Mouse (Mus musculus) midbrain, embryonic 12.5 days (tissue): ENCODE measurements around the gene Dennd1b. TPM values are rescaled to one million over a fixed set of nuclear protein-coding genes. Genes with fewer than 3 reads are reported as not detected.

Experiments used
- ATAC-seq: fragments of 200-750 bp; cut with Nextera tagmentation; 2 replicates; pipeline ENCODE4 v1.8.0; 2017; ENCODE audit warnings: low read depth, moderate TSS enrichment, moderate library complexity; ENCODE audit not compliant: low FRiP score
- H3K27ac ChIP-seq: fragments of 300-500 bp; sonication (generic); replicated peaks from 2 replicates; pipeline ENCODE4 v1.5.1; 2016; ENCODE audit warnings: mild to moderate bottlenecking
- H3K27me3 ChIP-seq: fragments of 300-500 bp; sonication (generic); 2 replicates; pipeline ENCODE4 v1.6.1; 2016; ENCODE audit warnings: mild to moderate bottlenecking
- H3K36me3 ChIP-seq: fragments of 300-500 bp; sonication (generic); 2 replicates; pipeline ENCODE4 v1.6.1; 2016
- H3K4me1 ChIP-seq: fragments of 300-500 bp; sonication (generic); 2 replicates; pipeline ENCODE4 v1.6.1; 2016
- H3K4me2 ChIP-seq: fragments of 300-500 bp; sonication (generic); replicated peaks from 2 replicates; pipeline ENCODE4 v1.6.1; 2016; ENCODE audit warnings: mild to moderate bottlenecking, moderate library complexity
- H3K4me3 ChIP-seq: fragments of 300-500 bp; sonication (generic); 2 replicates; pipeline ENCODE4 v1.5.1; 2016; ENCODE audit warnings: mild to moderate bottlenecking
- H3K9ac ChIP-seq: fragments of 300-500 bp; sonication (generic); replicated peaks from 2 replicates; pipeline ENCODE4 v1.6.1; 2016; ENCODE audit warnings: mild to moderate bottlenecking, moderate library complexity
- H3K9me3 ChIP-seq: fragments of 300-500 bp; sonication (generic); 2 replicates; pipeline ENCODE4 v1.6.1; 2016; ENCODE audit warnings: mild to moderate bottlenecking
- WGBS: fragments of 180-500 bp; shearing (Covaris S2); methylation state at CpG from one replicate; pipeline ENCODE4 v1.1.7; 2016; 5-methylcytosine and 5-hydroxymethylcytosine counted together
- polyA plus RNA-seq: library from polyadenylated mRNA; unstranded; fragments of >200 nt; fragmentation: Nextera tagmentation; extraction: Ambion mirVana; gene quantifications from 2 replicates; pipeline ENCODE4 v1.2.1, GENCODE M21; 2016

Gene Dennd1b
- polyA plus RNA-seq, 1 experiment from 2014 or later = 15.3 TPM

- Histone ChIP-seq H3K4me3 (no peak overlapping the region), H3K36me3 (no peaks in the 10 kb centered on the region), H3K4me1 (no peaks in the 10 kb centered on the region), H3K4me2 (no peak overlapping the region), H3K27ac (no peak overlapping the region), H3K9me3 (no peaks in the 10 kb centered on the region), H3K27me3 (no peaks in the 10 kb centered on the region), H3K9ac (no peak overlapping the region)
- no peak for ATAC-seq
- 90% methylated on average over 6 of the region's 6 CpGs for WGBS
Observed at GRCm38 (mm10) chr1:139224309-139224949, 261.2 kb downstream of the Dennd1b start.

Other genes with a start within 250 kb of the Dennd1b start
- gene Lhx9, start 114.9 kb upstream of the Dennd1b start, polyA plus RNA-seq = 89.4 and 106 TPM in 2 replicates
- 65.1 and 66.6 TPM in 2 replicates for gene 2310009B15Rik, start 106.6 kb upstream of the Dennd1b start, polyA plus RNA-seq